Mouse (Mus musculus): ENCODE measurements around the gene Slc38a8.

DNA sequence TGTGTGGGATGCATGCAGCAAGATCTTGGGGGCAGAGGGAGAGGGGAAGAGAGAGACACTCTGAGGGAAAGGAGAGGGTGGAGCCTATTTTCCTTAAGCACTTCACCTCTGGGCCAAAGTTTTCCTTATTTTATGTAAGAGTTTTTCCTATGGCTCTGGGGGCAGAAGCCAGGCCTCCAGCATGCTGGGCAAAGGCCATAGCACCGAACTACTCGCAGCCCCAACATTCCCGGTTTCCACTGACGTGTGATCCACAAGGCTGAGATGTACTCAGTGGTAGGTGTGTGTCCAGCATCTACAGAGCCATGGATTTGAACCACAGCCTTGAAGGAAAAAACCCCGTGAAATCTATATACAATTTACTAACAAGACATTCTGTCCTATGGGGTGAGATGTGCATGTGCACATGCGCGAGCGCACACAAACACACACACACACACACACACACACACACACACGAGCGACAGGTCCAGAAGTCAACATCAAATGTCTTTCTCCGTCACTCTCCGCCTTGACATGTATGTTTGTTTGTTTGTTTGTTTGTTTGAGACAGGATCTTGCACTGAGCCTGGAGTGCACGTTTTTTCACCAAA is 67.8 kb downstream of the Slc38a8 start, which contains the start of gene Osgin1:
- no peak for TF ChIP-seq EP300 (IDR thresholded peaks at IDR 0.05; ENCODE audit: low read depth)
- no peak for TF ChIP-seq CTCF (IDR thresholded peaks at IDR 0.05; ENCODE audit: low read depth)
